Mouse (Mus musculus): ENCODE measurements at regions not wholly inside any gene's neighbourhood (a gene's known extent, or its start where the extent isn't known, plus 50 kb on each side); places are given as distances from the start of the nearest gene placed in this dataset.

DNA sequence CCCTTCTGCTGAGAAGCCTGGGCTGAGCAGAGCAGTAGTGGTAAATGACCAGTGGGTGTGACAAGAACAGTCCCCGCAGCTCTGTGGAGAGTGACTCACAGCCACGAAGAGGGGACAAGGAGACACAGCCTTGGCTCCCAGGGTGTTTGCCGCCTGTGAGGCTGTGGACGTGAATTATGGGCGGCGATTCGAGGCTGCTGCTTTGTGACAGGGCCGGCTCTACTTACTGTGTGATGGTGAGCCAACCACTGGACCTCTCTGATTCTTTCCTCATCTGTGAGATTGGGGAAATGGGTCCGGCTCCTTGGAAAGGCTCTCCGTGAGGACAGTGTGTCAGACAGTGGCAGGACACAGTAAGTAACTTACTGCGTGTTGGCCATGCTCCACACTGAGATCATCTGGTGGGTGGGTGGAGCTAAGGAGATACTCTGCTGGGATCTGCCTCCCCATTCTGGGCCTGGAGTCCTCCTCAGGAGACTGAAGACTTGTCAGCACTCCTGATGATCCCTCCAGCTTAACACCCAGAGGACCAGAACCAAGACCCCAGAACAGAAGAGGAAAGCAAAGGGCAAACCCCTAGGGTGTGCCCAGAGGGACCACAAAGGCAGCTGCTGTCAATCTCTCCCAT lies 233.3 kb upstream of the Tle3 start:
- no peak for DNase-seq (ENCODE audit: low spot score)

DNA sequence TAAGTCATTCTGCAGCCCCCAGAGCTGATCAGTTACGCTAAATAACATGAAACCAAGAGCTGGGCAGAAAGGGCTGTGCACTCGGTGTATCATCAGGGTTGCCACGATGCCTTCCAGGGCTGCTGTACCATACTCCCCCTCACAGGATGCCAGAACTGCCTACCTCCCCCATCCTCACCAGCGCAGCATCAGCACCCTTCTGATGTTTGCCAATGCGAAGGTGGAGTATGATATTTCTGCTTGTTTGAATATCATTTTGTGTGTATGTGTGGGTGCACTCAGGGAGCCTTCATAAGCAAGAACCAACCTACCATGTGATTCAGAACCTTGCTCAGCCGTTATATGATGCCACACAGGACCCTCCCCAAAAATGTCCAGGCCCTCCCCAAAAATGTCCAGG lies 229.1 kb upstream of the Tle3 start:
- DNase-seq (ENCODE audit: low spot score): no peak

DNA sequence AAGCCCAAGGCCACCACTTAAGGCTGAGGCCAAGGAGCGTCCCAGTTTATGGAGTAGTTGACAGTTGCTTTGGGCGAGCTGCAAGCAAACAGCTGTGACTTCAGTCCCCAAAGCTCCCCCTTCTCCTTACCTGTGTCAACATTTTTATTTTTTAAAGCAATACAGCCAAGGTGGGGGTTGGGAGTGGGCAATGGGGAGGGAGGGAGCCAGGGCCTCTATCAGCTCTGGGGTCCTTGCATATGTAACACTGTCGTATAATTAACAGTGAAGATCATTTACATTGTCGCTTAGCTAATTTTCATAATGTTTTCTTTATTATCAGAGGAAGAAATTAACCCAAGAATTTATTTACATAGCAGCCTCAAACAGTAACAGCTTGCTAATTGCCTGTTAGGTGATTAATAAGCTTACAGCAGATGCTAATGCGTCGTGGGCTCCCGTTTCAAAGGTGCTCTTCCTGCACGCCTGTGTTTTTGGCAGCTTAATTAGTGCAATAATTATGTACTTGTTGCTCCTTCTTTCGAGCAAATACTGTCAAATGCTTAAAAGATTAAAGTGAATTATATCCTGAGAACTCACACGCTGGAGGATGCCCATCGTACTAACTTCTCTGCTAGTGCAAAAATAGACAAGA lies 227.4 kb upstream of the Tle3 start:
- no peak for DNase-seq (ENCODE audit: low spot score)

DNA sequence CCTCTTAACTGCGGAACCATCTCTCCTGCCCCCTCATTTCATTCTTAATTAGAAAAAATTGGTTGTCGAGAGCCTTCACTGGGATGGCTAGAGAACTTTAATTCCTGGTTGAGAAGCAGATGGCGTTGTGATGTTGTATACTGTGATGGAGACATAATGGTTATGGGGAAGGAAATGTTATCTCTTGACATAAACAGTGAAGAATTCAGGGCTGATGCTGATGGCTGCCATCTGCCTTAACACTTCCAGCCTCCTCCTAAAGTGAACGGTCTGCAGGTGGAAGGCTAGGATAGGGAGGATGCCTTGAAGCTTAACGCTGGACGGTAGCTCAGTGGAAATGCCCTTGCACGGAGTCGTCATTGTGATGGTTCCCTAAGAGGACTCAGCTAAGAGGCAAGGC lies 226.4 kb upstream of the Tle3 start:
- DNase-seq (ENCODE audit: low spot score): no peak

DNA sequence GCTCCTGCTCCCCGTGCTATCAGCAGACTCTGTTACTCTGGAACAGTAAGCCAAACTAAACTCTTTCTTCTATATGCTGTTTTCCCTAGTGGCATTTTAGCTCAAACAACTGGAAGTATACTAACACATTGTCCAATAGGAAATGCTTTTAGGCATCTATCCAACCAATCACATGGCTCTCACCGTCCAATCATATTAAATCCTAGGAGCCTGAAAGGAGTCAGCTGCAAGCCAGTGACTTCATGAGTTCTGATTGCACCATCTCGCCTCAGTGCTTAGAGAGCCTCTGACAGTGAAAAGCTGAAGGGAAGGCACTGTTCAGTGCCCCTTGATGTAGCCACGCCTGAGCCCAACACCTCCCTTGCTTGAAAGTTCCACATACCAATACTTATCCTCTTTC lies 221.0 kb upstream of the Tle3 start:
- peak; percentile 51 for DNase-seq (ENCODE audit: low spot score)

DNA sequence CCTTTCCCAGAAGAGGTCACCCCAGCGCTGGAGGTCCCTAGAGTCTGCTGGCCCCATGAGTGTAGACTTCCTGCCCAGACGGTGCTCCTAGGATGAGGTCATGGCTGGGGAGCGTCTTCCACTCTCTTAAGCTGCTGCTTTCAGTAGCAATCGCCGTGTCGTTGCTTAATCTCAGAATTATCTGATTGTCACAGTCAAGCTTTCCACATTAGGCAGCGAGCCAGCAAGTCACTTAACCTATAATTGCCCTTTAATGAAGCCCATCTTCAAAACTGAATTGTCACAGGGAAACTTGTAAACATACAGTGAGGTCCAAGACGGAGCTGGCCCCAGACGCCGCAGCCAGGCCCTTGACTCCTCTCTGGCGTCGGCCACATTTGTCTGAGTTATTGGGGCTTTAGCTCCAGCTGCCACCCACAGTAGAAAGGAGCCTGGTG lies 220.2 kb upstream of the Tle3 start:
- peak; percentile 94 for DNase-seq (ENCODE audit: low spot score)

DNA sequence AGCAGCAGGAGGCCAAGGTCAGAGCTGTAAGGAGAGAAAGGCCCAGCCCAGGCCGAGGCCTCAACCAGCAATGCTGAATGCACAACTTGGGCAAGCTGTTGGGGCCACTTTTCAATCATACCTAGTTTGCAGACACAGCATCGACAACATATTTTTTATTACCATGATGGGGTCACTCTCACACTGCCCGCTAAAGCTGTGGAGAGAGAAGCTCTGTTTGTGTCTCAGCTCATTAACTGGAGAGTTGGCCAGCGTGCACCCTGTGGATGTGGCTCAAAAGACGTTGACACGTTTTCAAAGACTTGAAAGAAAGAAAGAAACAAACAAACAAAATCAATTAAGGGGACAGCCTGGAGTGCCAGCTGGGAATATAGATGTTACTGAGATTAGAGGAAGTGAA lies 217.4 kb upstream of the Tle3 start:
- DNase-seq (ENCODE audit: low spot score): no peak

DNA sequence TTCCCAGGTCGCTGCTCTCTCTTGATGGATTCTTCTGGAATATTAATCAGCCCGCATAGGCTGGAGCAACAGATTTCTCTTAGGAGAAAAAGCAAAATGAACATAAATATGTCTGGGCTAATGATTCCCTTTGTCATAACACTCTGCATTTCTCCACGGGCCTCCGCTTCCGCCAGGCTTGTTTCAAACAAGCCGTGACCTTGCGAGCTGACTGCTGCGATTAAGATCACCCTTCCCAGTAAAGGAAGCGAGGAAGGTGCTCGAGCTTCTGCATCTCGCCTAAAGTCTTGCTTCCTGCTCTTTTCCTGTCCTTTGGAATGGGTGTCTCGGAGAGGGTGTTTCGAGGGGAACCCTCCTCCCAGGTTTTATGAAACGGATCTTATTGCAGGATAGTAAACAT lies 216.3 kb upstream of the Tle3 start:
- no peak for DNase-seq (ENCODE audit: low spot score)

DNA sequence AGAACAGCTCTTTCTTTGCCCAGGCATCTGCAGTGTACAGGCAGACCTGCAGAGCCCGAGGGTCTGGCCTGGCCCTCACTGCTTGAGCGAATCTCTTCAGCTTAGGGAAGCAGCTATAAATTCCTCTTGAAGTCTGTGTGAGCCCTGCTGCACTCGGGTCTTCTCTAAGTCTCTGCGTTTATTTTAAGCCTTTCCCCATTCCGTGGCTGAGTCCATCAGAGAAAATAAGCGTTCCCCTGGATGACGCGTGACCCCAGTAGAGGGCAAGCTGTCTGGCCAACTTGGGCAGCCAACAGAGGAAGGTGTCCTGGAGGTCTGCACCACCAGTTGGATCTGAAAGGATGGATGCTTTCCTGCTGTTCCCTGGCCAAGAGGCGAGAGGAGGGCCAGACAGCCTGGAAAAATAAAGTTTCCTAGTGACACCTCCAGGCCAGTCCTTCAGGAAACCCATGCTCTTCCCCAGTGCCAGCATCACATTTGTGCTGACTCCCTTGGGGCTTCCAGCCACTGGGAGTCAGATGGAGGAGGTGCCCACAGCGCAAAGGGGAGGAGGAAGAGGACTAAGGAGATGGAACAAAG lies 213.9 kb upstream of the Tle3 start:
- DNase-seq (ENCODE audit: low spot score): no peak

DNA sequence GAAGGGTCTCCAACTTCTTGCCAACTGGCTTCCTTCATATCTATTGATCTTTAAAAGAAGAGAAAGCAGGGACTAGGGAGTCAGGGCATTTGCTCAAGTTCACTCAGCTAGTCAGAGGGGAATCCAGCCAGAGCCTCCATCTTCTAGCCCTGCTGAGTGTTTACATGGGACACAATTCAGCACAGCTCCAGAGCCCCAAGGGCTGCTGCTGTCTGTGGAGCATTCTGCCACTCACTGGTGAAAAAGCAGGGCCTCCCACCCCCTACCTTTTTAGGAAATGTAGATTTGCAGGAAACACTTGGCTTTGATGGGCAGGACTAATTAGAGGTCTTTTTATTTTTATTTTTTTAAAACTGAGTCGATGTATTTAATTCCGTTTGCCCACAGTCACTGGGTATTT lies 213.0 kb upstream of the Tle3 start:
- no peak for DNase-seq (ENCODE audit: low spot score)

DNA sequence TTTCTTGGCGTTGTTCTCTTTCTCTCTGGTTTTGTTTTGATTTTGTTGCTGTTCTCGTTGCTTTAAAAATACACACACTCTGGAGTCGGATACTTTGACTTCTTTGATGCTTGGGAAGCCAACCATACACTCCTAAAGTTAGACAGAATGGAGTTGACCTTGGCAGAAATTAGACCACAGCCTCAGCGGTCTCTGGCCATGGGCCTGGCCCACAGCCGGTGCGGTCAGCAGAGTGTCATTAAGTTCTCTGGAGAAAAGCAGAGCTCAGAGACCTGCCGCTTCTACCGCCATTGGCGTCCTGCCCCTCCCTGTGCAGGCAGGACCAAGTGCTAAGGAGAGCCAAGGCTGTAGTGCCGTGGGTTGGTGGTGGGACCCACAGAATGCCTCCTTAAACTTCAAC lies 212.6 kb upstream of the Tle3 start:
- DNase-seq (ENCODE audit: low spot score): no peak

DNA sequence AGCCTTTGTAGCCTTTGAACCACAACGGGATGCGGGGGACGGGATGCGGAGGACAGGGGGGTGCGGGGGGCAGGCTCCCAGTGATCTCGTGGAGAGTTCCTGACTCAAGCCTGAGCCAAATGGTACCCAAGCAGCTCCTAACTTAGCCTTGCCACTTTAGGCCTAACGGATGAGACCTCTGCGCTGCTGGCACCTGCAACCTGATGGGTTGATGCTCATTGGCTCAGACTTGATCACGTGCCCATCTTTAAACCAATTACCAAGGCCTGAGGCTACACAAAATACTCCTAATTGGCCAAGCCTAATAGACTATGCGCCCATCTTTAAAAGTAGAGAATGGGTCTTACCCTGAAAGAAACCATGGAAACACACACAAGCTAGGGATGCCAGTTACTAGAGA lies 209.3 kb upstream of the Tle3 start:
- DNase-seq (ENCODE audit: low spot score): no peak

DNA sequence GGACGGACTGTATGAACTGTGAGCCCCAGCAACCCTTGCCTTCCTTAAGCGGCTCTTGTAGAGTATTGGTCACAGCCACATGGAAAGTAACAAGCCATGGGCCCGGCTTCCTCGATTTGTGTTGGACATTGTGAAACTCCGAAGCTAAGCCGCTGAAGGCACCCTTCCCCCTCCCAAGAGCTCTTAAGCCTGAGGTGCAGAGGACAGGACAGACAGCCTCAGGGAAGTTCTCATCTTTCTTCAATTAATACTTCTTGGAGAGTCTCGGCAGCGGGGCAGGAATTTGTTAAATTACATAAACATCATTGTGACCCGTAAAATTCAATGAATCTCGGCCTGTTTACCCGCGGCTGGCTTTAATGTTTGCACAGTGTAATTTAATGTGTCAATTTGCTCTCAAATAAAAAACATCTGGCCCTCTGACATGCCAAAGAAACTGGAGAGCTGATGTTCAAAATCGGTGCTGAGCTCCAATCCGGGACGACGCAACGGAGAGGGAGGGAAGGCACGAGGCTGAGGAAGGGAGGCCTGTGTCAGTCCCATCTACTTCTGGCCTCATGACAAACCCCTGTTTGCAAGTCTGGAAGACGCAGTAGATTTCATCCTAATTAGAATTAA lies 208.4 kb upstream of the Tle3 start:
- DNase-seq (ENCODE audit: low spot score): peak; percentile 83

DNA sequence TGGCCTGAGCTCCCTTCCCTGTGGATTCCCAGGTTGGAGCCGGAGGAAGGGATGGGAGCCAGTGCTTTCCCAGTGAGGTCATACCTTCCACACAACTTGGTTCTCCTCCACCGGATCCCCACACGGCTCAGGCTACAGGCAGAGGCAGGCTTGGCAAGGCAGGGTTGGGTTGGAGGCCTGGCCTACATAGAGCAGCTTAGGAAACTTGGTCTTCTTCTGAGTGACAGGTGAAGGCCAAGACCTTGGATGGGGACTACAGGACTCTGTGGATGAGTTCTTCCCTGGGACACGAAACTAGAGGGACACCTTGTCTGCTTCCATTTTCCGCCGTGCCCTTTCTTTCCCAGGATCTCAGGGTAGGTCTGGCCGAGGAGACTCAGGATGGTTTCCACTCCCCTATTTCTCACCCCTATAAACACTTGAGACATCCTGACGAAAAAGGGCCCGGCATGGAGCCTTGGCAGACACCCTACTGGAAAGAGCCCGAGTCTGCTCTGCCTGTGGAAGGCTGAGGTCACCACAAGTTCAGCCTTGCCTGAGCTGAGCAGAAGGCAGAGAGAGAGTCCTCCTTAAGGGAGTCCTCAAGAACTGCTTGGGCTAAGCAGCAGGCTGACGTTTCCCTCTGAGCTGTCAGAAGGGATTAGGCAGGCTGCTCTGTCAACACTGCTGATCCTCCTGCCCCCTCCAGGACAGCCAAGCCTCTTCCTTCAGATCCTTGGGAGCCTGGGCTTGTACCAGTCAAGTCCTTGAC lies 207.5 kb upstream of the Tle3 start:
- DNase-seq (ENCODE audit: low spot score): peak; percentile 66

DNA sequence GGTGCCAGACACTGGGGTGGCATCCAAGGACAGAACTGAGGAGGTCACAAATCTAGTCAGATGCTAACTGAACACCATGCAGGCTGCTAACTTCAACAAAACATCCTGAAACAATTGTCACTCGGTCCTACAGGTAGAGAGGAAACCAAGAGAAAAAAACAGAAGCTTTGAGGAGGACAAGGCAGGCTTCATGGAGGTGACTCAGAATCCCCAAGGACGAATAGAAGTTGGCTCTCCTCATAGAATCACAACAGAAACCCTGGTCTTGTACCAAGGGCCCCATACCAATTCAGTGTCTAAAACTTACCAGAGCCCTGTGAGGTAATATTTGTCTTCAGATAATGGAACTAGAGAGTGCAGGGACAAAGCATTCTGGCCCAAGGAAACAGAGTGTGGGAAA lies 206.1 kb upstream of the Tle3 start:
- DNase-seq (ENCODE audit: low spot score): no peak

DNA sequence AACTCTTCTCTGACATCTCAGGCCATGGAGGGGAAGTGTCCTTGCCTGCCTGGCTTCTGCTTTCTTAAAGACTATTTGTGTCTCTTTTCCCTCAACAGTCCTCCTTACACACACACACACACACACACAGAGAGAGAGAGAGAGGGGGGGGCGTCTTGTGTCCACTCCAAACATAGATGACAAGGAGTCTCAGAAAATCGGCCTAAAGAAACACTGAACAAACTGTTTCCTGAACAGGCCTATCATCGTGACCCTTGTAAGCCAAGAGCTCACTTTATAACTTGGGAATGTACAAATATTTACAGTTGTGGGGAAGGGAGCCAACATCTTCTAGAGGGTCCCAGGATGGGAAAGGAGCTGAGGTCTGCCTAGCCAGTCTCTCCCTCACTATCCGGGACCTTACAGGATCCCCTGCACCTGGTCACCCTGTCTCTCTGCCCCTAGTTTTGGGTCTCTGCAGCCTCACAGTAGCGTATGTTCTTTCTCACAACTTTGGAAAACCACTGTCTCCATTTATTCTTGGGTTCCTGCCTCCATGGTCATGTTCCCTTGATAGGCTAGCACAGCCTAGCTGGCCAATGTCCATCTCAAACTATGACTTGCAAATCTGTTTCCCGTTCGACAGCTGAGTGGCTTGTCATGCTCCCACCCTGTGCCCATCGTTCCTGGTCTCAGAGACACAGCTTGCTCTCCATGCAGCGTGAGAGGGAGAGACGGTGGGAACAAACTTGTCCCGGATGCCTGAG lies 204.9 kb upstream of the Tle3 start:
- no peak for DNase-seq (ENCODE audit: low spot score)

DNA sequence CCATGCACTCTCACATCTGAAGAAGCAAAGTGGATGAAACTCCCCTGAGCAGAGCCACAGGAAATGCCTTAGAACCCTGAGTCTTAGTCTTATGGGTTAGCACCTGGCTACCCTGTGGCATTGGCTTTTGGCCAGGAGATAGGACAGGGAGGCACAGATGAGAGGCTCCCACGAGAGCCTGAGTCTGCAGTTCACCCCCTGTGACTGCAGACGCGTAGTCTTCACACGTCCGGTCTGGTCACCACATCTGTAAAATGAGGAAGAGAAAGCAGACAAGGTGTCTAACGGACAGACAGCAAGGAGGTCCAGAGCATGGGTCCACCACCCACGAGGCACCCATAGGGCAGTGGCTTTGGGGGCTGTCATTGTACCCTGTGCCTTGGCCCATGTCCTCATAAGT lies 203.2 kb upstream of the Tle3 start:
- no peak for DNase-seq (ENCODE audit: low spot score)

DNA sequence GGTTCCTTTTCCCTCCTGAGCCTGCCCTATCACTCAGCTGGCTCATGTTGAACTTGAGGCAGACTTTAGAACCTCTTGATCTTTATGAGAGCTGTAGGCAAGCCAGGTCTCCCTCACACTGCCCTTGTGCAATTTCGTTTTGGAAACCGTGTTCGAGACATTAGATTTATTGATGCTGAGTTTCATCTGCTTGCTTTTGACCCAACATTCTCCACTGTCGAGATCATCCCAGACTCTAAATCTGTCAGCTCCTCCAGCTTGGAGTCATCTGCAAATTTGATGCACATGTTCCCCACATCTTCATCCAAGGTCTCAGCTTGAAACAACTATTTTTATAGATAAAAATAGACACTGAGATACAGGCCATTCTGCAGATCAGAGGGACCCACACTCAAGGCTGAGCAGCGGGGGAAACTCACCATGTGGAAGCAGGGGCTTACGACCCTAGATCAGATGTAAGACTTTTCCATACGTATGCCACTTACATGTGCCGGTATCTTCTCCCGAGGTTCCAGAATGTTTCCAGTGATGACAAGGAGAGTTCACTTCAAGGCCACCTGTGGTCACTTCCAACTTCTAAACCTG lies 202.6 kb upstream of the Tle3 start:
- DNase-seq (ENCODE audit: low spot score): no peak

DNA sequence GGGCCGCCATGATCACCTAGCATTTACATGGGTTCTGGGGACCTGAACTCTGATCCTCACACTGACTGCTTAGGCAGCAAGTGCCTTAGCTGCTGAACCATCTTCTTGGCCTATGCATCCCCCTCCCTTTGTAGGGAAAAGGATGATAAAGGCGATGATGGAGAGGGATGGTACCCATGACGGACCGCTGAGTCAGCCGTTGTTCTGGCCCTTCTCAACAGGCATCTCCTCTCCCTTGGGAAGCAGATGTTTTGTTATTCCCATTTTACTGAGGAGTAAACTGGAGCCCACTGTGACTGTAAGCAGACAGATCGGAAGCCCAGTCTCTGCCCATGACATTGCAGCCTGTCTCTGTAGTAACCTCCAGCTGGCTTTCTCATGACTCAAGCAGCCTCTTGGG lies 201.2 kb upstream of the Tle3 start:
- DNase-seq (ENCODE audit: low spot score): no peak

DNA sequence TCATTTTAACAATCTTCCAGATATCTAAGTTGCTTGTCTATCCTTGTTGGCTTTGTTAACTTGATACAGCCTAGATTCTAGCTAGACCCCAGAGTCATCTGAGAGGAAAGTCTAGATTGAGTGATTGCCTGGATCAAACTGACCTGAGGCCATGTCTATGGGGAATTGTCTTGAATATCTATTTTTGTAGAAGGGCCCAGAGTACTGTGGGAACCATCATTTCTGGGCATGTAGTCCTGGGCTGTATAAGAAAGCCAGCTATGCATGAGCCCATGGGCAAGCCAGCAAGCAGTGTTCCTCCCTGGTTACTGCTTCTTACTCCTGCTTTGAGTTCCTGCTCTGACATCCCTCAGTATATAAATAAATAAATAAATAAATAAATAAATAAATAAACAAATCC lies 199.7 kb upstream of the Tle3 start:
- no peak for DNase-seq (ENCODE audit: low spot score)

DNA sequence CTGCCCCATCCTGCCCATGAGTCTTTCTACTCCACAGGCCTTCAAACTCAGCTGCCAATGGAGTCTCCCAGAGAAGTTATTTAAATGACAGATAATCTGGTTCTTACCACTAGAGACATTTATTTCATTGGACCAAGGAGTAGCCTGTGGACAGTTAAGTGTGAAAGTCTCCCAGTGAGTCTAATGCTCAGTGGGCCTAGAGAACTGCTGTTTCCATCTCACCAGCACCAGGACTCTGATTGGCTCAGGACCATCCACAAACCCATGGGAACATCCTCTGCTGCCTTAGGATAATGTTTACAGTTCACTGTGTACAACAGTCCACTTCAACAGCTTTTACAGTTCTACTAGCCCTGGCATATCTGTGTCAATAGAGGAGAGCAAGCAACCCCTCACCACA lies 198.6 kb upstream of the Tle3 start:
- DNase-seq (ENCODE audit: low spot score): no peak

DNA sequence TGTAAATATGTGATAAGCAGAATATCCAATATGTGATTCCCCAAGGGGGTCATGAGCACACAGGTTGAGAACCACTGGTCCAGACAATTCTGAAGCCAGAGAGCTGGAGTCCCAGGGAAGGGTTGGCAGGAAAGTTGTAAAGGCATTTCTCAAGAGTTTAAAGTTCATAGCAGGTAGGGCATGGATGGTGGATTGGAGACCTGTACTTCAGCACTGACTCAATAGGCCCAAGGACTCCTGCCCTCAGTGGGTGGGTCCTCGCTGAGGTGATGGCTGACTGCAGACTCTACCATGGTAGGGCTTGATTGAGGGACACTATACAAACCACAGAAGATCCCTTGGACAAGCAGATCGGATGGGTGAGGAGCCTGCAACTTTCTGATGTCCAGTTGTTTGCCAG lies 196.8 kb upstream of the Tle3 start:
- DNase-seq (ENCODE audit: low spot score): no peak

All from MN1 (cell line).